Mouse (Mus musculus): ENCODE results near the gene Fam161b.

DNA sequence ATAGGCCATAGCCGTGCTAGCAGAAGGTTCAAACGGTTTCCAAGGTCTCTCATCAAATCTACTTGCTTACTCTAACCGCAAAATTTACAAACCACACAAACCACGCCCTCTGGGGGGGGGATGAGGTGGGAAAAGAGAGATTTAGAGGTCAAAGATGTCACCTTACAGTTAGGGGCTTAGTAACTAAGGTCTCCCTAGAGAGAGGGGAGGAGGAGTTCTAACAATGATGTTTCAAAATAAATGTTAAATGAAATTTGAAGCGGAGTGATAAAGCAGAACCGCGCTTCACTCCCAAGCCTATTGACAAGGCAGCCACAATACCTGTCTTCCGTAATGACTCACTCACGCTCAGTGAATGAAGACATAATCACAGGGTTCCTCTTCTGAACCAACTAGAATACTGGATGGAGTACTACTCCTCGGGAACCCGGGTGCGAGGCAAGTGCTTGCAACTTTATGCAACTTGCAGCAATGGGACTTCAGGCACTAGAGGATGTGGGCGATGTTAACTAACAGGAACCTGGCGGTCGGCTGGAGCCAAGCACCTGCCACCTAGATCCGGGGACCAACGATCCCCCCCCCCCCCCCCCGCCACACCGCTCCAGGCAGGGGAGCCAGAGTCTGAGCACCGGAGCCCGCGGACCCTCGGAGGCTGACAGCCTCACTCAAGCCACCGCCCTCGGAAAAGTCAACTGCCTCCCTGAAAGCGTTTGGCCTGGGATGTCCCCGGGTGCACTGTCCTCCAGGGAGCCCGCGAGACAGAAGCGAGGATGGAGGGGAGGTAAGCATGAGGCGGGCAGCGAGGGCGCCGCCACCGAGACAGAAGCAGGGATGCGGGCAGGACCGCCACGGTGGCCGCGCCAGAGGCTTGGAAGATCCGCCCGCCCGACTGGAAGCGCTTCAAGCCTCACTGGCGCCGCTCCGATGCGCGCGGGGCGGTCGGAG is 46.5 kb upstream of the Fam161b start:
- TF ChIP-seq CTCF (IDR thresholded peaks at IDR 0.05; ENCODE audit: borderline replicate concordance, insufficient read depth, low read length) (no peak), POLR2A (IDR thresholded peaks at IDR 0.05; ENCODE audit: low read depth, low read length) (no peak)
